Mouse (Mus musculus): ENCODE data around the gene Rai14. TPM values are rescaled to one million over a fixed set of nuclear protein-coding genes. Genes with fewer than 3 reads are reported as not detected.

The Rai14 gene
- polyA plus RNA-seq, 1 experiment, result 2.7 TPM

- H3K4me1 ChIP-seq (ENCODE audit: control insufficient read depth, insufficient read depth, low read length), result no peaks in the 10 kb centered on the region
- no peak overlapping the region for H3K4me3 ChIP-seq (replicated peaks; ENCODE audit: insufficient read depth, low read depth, low read length)
- no peak overlapping the region for H3K27ac ChIP-seq (ENCODE audit: insufficient read depth, low read length)
- 94% methylated on average over 4 of the region's 4 CpGs for WGBS
- H3K27me3 ChIP-seq (ENCODE audit: control insufficient read depth, insufficient read depth, low read length), result no peaks in the 10 kb centered on the region
- no peak for TF ChIP-seq CTCF (IDR thresholded peaks at IDR 0.05; ENCODE audit: borderline replicate concordance, insufficient read depth, low read depth, low read length)
- no peak for TF ChIP-seq POLR2A (IDR thresholded peaks at IDR 0.05; ENCODE audit: borderline replicate concordance, insufficient read depth, low read length)
- no peak for DNase-seq
Observed at GRCm38 (mm10) chr15:10633381-10633780, 81.0 kb downstream of the Rai14 start.

GRCm38 (mm10) chr15:10632581-10632980, 81.8 kb downstream of the Rai14 start:
- no peak for TF ChIP-seq POLR2A (IDR thresholded peaks at IDR 0.05; ENCODE audit: borderline replicate concordance, insufficient read depth, low read length)
- TF ChIP-seq CTCF (IDR thresholded peaks at IDR 0.05; ENCODE audit: borderline replicate concordance, insufficient read depth, low read depth, low read length), result no peak
- DNase-seq, result no peak
- WGBS, result 94% methylated on average over 9 of the region's 9 CpGs
- H3K27me3 ChIP-seq (ENCODE audit: control insufficient read depth, insufficient read depth, low read length), result no peaks in the 10 kb centered on the region
- no peaks in the 10 kb centered on the region for H3K4me1 ChIP-seq (ENCODE audit: control insufficient read depth, insufficient read depth, low read length)
- no peak overlapping the region for H3K27ac ChIP-seq (ENCODE audit: insufficient read depth, low read length)
- no peak overlapping the region for H3K4me3 ChIP-seq (replicated peaks; ENCODE audit: insufficient read depth, low read depth, low read length)

GRCm38 (mm10) chr15:10632060-10632459, 82.4 kb downstream of the Rai14 start:
- no peaks in the 10 kb centered on the region for H3K27me3 ChIP-seq (ENCODE audit: control insufficient read depth, insufficient read depth, low read length)
- WGBS, result 94% methylated on average over 8 of the region's 8 CpGs
- no peak overlapping the region for H3K27ac ChIP-seq (ENCODE audit: insufficient read depth, low read length)
- no peaks in the 10 kb centered on the region for H3K4me1 ChIP-seq (ENCODE audit: control insufficient read depth, insufficient read depth, low read length)
- DNase-seq, result no peak
- TF ChIP-seq POLR2A (IDR thresholded peaks at IDR 0.05; ENCODE audit: borderline replicate concordance, insufficient read depth, low read length), result no peak
- no peak overlapping the region for H3K4me3 ChIP-seq (replicated peaks; ENCODE audit: insufficient read depth, low read depth, low read length)

- no peak overlapping the region for H3K27ac ChIP-seq (ENCODE audit: insufficient read depth, low read length)
Observed at GRCm38 (mm10) chr15:10631541-10631940, 82.9 kb downstream of the Rai14 start.

GRCm38 (mm10) chr15:10628980-10629346, 85.5 kb downstream of the Rai14 start:
- no peak for TF ChIP-seq POLR2A (IDR thresholded peaks at IDR 0.05; ENCODE audit: borderline replicate concordance, insufficient read depth, low read length)
- 94% methylated on average over 6 of the region's 6 CpGs for WGBS

More at GRCm38 (mm10) chr15:10631541-10631940, 82.9 kb downstream of the Rai14 start:
- H3K4me1 ChIP-seq (ENCODE audit: control insufficient read depth, insufficient read depth, low read length), result no peaks in the 10 kb centered on the region
- no peak for TF ChIP-seq CTCF (IDR thresholded peaks at IDR 0.05; ENCODE audit: borderline replicate concordance, insufficient read depth, low read depth, low read length)
- no peak for TF ChIP-seq POLR2A (IDR thresholded peaks at IDR 0.05; ENCODE audit: borderline replicate concordance, insufficient read depth, low read length)
- no peak for DNase-seq
- no peak overlapping the region for H3K4me3 ChIP-seq (replicated peaks; ENCODE audit: insufficient read depth, low read depth, low read length)
- H3K27me3 ChIP-seq (ENCODE audit: control insufficient read depth, insufficient read depth, low read length), result no peaks in the 10 kb centered on the region
- whole genome bisulfite sequencing, result 92% methylated on average over 5 of the region's 5 CpGs

GRCm38 (mm10) chr15:10628131-10628979, 86.1 kb downstream of the Rai14 start:
- 92% methylated on average over 16 of the region's 16 CpGs for WGBS
- Histone ChIP-seq H3K27ac (ENCODE audit: insufficient read depth, low read length) (no peak overlapping the region), H3K4me3 (replicated peaks; ENCODE audit: insufficient read depth, low read depth, low read length) (no peak overlapping the region), H3K4me1 (ENCODE audit: control insufficient read depth, insufficient read depth, low read length) (no peaks in the 10 kb centered on the region), H3K27me3 (ENCODE audit: control insufficient read depth, insufficient read depth, low read length) (no peaks in the 10 kb centered on the region)
- no peak for TF ChIP-seq CTCF (IDR thresholded peaks at IDR 0.05; ENCODE audit: borderline replicate concordance, insufficient read depth, low read depth, low read length)
- TF ChIP-seq POLR2A (IDR thresholded peaks at IDR 0.05; ENCODE audit: borderline replicate concordance, insufficient read depth, low read length), result no peak
- no peak for DNase-seq

More at GRCm38 (mm10) chr15:10628980-10629346, 85.5 kb downstream of the Rai14 start:
- no peak for DNase-seq
- Histone ChIP-seq H3K27me3 (ENCODE audit: control insufficient read depth, insufficient read depth, low read length) (no peaks in the 10 kb centered on the region), H3K27ac (ENCODE audit: insufficient read depth, low read length) (no peak overlapping the region), H3K4me1 (ENCODE audit: control insufficient read depth, insufficient read depth, low read length) (no peaks in the 10 kb centered on the region), H3K4me3 (replicated peaks; ENCODE audit: insufficient read depth, low read depth, low read length) (no peak overlapping the region)

GRCm38 (mm10) chr15:10623571-10624227, 90.7 kb downstream of the Rai14 start:
- no peak for TF ChIP-seq CTCF (IDR thresholded peaks at IDR 0.05; ENCODE audit: borderline replicate concordance, insufficient read depth, low read depth, low read length)
- WGBS, result 68% methylated on average over 10 of the region's 10 CpGs
- H3K27me3 ChIP-seq (ENCODE audit: control insufficient read depth, insufficient read depth, low read length), result no peaks in the 10 kb centered on the region

GRCm38 (mm10) chr15:10621194-10621593, 93.2 kb downstream of the Rai14 start:
- 33% methylated on average over 8 of the region's 8 CpGs for WGBS
- H3K4me1 ChIP-seq (ENCODE audit: control insufficient read depth, insufficient read depth, low read length), result peaks cover 2% of the 10 kb centered on the region; the same call in 1 of the 2 replicates
- no peaks in the 10 kb centered on the region for H3K27me3 ChIP-seq (ENCODE audit: control insufficient read depth, insufficient read depth, low read length)
- no peak for TF ChIP-seq CTCF (IDR thresholded peaks at IDR 0.05; ENCODE audit: borderline replicate concordance, insufficient read depth, low read depth, low read length)
- no peak overlapping the region for H3K4me3 ChIP-seq (replicated peaks; ENCODE audit: insufficient read depth, low read depth, low read length)
- no peak overlapping the region for H3K27ac ChIP-seq (ENCODE audit: insufficient read depth, low read length)
- DNase-seq, result no peak

More at GRCm38 (mm10) chr15:10623571-10624227, 90.7 kb downstream of the Rai14 start:
- peaks cover 2% of the 10 kb centered on the region; the same call in 1 of the 2 replicates for H3K4me1 ChIP-seq (ENCODE audit: control insufficient read depth, insufficient read depth, low read length)
- H3K4me3 ChIP-seq (replicated peaks; ENCODE audit: insufficient read depth, low read depth, low read length), result no peak overlapping the region
- H3K27ac ChIP-seq (ENCODE audit: insufficient read depth, low read length), result no peak overlapping the region
- no peak for DNase-seq

Measured in cerebellum, adult 2 months (tissue).